Mouse (Mus musculus) CH12.LX (cell line): ENCODE data around the gene Myt1l.

ENCODE experiments used
- CTCF ChIP-seq, 2 experiments: IDR thresholded peaks in 1 of 2; conservative IDR thresholded peaks in 1 of 2; 2 replicates each; pipeline ENCODE4 v1.5.1; 2011 to 2012; ENCODE audit warnings: low read depth in 2 of 2, low read length in 2 of 2, improper control_type of control experiment in 1 of 2, inconsistent platforms in 1 of 2, mild to moderate bottlenecking in 1 of 2, moderate library complexity in 1 of 2
- ELF1 ChIP-seq: IDR thresholded peaks from 2 replicates; pipeline ENCODE4 v1.6.1; 2014; ENCODE audit warnings: low read depth, mild to moderate bottlenecking, inconsistent platforms, low read length, improper control_type of control experiment
- EP300 ChIP-seq: IDR thresholded peaks from 2 replicates; pipeline ENCODE4 v1.6.1; 2011; ENCODE audit warnings: low read length, improper control_type of control experiment
- GABPA ChIP-seq: IDR thresholded peaks from 2 replicates; pipeline ENCODE4 v1.6.1; 2012; ENCODE audit warnings: low read depth, low read length, improper control_type of control experiment, inconsistent platforms; ENCODE audit not compliant: insufficient replicate concordance
- HCFC1 ChIP-seq: IDR thresholded peaks from 2 replicates; pipeline ENCODE4 v1.6.1; 2012; ENCODE audit warnings: low read depth, mild to moderate bottlenecking, inconsistent platforms, low read length, improper control_type of control experiment
- JUND ChIP-seq: conservative IDR thresholded peaks from 2 replicates; pipeline ENCODE4 v1.6.1; 2011; ENCODE audit warnings: low read depth, low read length, improper control_type of control experiment
- MAFK ChIP-seq: IDR thresholded peaks from 2 replicates; pipeline ENCODE4 v1.6.1; 2011; ENCODE audit warnings: low read length, improper control_type of control experiment; ENCODE audit not compliant: insufficient replicate concordance
- MAX ChIP-seq: IDR thresholded peaks from 2 replicates; pipeline ENCODE4 v1.6.1; 2011; ENCODE audit warnings: low read length, improper control_type of control experiment
- MXI1 ChIP-seq: IDR thresholded peaks from 2 replicates; pipeline ENCODE4 v1.6.1; 2011; ENCODE audit warnings: mild to moderate bottlenecking, low read depth, low read length, improper control_type of control experiment
- POLR2A ChIP-seq: IDR thresholded peaks from 2 replicates; pipeline ENCODE4 v1.6.1; 2011; ENCODE audit warnings: low read depth, mild to moderate bottlenecking, improper control_type of control experiment, low read length
- SMC3 ChIP-seq: IDR thresholded peaks from 2 replicates; pipeline ENCODE4 v1.6.1; 2011; ENCODE audit warnings: low read depth, low read length, improper control_type of control experiment
- UBTF ChIP-seq: IDR thresholded peaks from 2 replicates; pipeline ENCODE4 v1.6.1; 2012; ENCODE audit warnings: low read depth, mild to moderate bottlenecking, inconsistent platforms, low read length, improper control_type of control experiment, moderate library complexity
- ZNF384 ChIP-seq: IDR thresholded peaks from 2 replicates; pipeline ENCODE4 v1.6.1; 2012; ENCODE audit warnings: low read depth, low read length, improper control_type of control experiment, inconsistent platforms

- TF ChIP-seq EP300 (no peak), MAX (no peak), GABPA (no peak), POLR2A (no peak), CTCF (conservative IDR thresholded peaks at IDR 0.05 in 1 of 2, IDR thresholded peaks at IDR 0.05 in 1 of 2; ENCODE audit: low read depth in 2 of 2, low read length in 2 of 2) (no peak), UBTF (no peak), ZNF384 (no peak), MXI1 (no peak), JUND (no peak), ELF1 (no peak), HCFC1 (no peak), SMC3 (no peak), MAFK (no peak)
These were observed 1.9 kb upstream of the Myt1l start for GRCm38 (mm10) chr12:29526236-29526644.
